Mouse (Mus musculus): ENCODE measurements at regions not wholly inside any gene's neighbourhood (a gene's known extent, or its start where the extent isn't known, plus 50 kb on each side); places are given as distances from the start of the nearest gene placed in this dataset.

DNA sequence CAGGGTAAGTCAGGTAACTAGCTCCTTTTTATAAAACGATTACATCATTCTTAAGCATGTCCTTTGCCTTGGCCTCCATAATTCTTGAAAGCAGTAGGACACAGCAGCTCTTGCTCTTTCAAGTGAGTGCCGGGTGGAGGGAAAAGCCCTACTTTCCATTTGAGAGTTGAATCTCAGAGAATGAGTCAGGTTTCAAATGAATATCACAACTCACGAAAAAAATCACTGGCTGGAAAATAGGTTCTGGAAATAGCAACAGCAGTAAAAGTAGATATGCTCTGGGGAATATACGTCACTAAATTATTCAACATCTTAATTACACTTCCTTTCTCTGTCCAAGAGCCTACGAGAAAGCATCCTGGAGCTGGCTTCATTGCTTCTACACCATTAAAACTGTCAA is 250.5 kb downstream of the Kcnc2 start:
- Histone ChIP-seq H3K9me3 (ENCODE audit: control insufficient read depth, low read length) (no peaks in the 10 kb centered on the region), H3K27ac (ENCODE audit: low read length) (no peak overlapping the region), H3K9ac (replicated peaks; ENCODE audit: low read depth, low read length) (no peak overlapping the region), H3K27me3 (replicated peaks; ENCODE audit: control insufficient read depth, insufficient read depth, low read length) (no peaks in the 10 kb centered on the region), H3K4me1 (replicated peaks; ENCODE audit: control insufficient read depth, insufficient read depth, low read length) (no peaks in the 10 kb centered on the region), H3K4me2 (ENCODE audit: low read length) (no peak overlapping the region), H3K4me3 (replicated peaks; ENCODE audit: low read length) (no peak overlapping the region), H3K36me3 (ENCODE audit: control insufficient read depth, insufficient read depth) (no peaks in the 10 kb centered on the region)
- no peak for ATAC-seq
- WGBS, result 80% methylated on average over 5 of the region's 5 CpGs

DNA sequence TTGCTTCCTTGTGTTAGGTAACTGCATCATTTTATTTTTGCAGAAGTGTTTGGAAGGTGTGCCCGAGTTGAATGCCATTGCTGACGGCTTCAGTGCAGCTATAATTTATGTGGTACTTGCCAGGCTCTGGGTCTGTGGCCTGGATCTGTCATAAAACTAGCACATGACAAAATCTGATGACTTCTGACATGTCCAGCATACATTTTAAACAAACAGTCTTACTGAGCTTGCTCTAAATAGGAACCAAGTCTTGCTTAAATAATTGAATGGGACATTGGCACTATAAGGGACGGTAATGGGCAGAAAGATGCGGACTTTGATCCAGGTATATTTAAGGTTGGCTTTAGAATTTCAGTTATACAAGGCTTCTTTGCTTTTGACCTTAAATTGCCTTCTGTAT is 272.1 kb downstream of the Kcnc2 start:
- H3K4me2 ChIP-seq (ENCODE audit: low read length), result no peak overlapping the region
- no peaks in the 10 kb centered on the region for H3K9me3 ChIP-seq (ENCODE audit: control insufficient read depth, low read length)
- no peak overlapping the region for H3K27ac ChIP-seq (ENCODE audit: low read length)
- WGBS, result 85% methylated on average over 4 of the region's 4 CpGs
- no peaks in the 10 kb centered on the region for H3K4me1 ChIP-seq (replicated peaks; ENCODE audit: control insufficient read depth, insufficient read depth, low read length)
- H3K4me3 ChIP-seq (replicated peaks; ENCODE audit: low read length), result no peak overlapping the region
- H3K36me3 ChIP-seq (ENCODE audit: control insufficient read depth, insufficient read depth), result no peaks in the 10 kb centered on the region
- ATAC-seq, result no peak
- no peak overlapping the region for H3K9ac ChIP-seq (replicated peaks; ENCODE audit: low read depth, low read length)
- no peaks in the 10 kb centered on the region for H3K27me3 ChIP-seq (replicated peaks; ENCODE audit: control insufficient read depth, insufficient read depth, low read length)

DNA sequence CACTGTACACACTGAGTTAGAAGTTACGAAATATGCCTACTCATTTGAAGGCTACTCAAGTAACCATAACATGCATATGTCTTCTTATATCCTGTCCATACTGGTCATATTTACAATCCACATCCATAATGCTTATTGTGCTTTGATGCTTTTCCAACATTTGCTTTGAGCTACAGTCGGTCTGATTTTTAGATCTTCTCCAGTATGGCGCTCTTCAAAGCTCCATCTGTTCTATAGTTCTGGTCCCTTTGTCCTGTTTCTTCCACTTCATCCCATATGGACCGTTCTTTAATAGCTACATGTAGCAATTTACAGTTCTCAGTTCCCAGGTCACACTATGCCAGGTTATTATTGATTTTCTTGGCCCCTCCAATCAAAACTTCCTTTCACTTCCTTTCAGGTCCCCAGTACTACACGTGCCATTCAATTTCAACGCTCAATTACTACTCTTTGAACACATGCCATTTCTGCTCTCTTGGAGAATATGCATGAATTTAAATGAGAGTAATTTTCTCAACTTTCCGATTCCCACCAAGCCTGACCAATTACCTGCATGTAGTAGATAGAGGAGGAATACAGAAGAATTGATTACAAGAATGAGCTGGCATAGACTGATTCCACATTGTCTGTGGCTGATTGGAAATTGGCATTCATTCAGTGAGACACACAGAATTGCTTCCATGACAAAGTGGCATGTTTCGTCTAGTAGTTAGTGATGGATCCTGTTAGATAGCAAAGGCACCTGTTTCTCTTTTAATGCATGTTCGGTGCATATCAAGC is 301.0 kb downstream of the Kcnc2 start:
- 38% methylated on average over 9 of the region's 9 CpGs for WGBS
- H3K27ac ChIP-seq (ENCODE audit: low read length), result peak overlapping the region; percentile 80
- no peak overlapping the region for H3K9ac ChIP-seq (replicated peaks; ENCODE audit: low read depth, low read length)
- no peak overlapping the region for H3K4me2 ChIP-seq (ENCODE audit: low read length)
- ATAC-seq, result peak; percentile 89
- H3K36me3 ChIP-seq (ENCODE audit: control insufficient read depth, insufficient read depth), result no peaks in the 10 kb centered on the region
- peaks cover 10% of the 10 kb centered on the region for H3K4me1 ChIP-seq (replicated peaks; ENCODE audit: control insufficient read depth, insufficient read depth, low read length)
- no peak overlapping the region for H3K4me3 ChIP-seq (replicated peaks; ENCODE audit: low read length)
- H3K27me3 ChIP-seq (replicated peaks; ENCODE audit: control insufficient read depth, insufficient read depth, low read length), result no peaks in the 10 kb centered on the region
- H3K9me3 ChIP-seq (ENCODE audit: control insufficient read depth, low read length), result no peaks in the 10 kb centered on the region

DNA sequence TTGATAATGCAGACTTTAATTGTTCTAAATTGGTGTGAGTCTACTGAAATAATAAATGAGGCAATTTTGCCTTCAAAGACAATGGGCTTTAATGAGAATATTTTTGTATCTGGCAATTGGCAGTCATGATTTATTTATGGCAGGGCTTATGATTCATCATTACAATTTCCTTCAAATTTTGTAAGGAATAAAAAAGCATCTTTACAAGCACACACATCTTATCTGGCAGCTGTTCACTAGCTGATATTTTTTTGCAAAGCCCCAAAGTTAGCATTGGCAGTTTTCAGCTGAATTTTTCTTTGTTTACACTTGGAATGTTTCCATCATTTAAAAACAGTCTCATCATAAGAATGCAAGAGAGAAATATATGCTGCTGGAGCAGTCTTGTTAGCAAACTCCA is 301.6 kb downstream of the Kcnc2 start:
- H3K9me3 ChIP-seq (ENCODE audit: control insufficient read depth, low read length), result no peaks in the 10 kb centered on the region
- peak overlapping the region; percentile 80 for H3K27ac ChIP-seq (ENCODE audit: low read length)
- no peak overlapping the region for H3K4me3 ChIP-seq (replicated peaks; ENCODE audit: low read length)
- no peak overlapping the region for H3K4me2 ChIP-seq (ENCODE audit: low read length)
- no peak overlapping the region for H3K9ac ChIP-seq (replicated peaks; ENCODE audit: low read depth, low read length)
- peaks cover 10% of the 10 kb centered on the region for H3K4me1 ChIP-seq (replicated peaks; ENCODE audit: control insufficient read depth, insufficient read depth, low read length)
- no peaks in the 10 kb centered on the region for H3K36me3 ChIP-seq (ENCODE audit: control insufficient read depth, insufficient read depth)
- H3K27me3 ChIP-seq (replicated peaks; ENCODE audit: control insufficient read depth, insufficient read depth, low read length), result no peaks in the 10 kb centered on the region
- ATAC-seq, result peak; percentile 51

DNA sequence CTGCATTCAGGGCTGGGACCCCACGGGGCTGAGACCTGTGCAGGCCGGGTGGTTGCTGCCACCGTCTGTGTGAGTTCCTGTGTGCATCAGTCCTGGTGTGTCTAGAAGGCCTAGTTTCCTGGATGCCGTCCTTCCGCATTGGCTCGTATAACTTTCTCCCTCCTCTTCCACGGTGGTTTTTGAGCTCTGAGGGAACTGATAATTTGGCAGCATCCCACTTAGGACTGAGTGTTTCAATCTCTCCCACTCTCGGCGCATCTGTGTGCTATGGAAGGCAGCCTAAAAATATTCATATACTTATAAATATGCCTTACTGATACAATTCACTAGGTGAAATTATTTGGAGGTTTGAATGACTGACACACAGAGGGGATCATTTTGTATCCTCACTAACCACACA is 314.0 kb downstream of the Kcnc2 start:
- WGBS, result 73% methylated on average over 9 of the region's 9 CpGs
- no peak overlapping the region for H3K4me3 ChIP-seq (replicated peaks; ENCODE audit: low read length)
- H3K36me3 ChIP-seq (ENCODE audit: control insufficient read depth, insufficient read depth), result no peaks in the 10 kb centered on the region
- H3K4me2 ChIP-seq (ENCODE audit: low read length), result no peak overlapping the region
- no peaks in the 10 kb centered on the region for H3K9me3 ChIP-seq (ENCODE audit: control insufficient read depth, low read length)
- no peak for ATAC-seq
- no peak overlapping the region for H3K27ac ChIP-seq (ENCODE audit: low read length)
- no peaks in the 10 kb centered on the region for H3K4me1 ChIP-seq (replicated peaks; ENCODE audit: control insufficient read depth, insufficient read depth, low read length)
- no peaks in the 10 kb centered on the region for H3K27me3 ChIP-seq (replicated peaks; ENCODE audit: control insufficient read depth, insufficient read depth, low read length)
- no peak overlapping the region for H3K9ac ChIP-seq (replicated peaks; ENCODE audit: low read depth, low read length)

DNA sequence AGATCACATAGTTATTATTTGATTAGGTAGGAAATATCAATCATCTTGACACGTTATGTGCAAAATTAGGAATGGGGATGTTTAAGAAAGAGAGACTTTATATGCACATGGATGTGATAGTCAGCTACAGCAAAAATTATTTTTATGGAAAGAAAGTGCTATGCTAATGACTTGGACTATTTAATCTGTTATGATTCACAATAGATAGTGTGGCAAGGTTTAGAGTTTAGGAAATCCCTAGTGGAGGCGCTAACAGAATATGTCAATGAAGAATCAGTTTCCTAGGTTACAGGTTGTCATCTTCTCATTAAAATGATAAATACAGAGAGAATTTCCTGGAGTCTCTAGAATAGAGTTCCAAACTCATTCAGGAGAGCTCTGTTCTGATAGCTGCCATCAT is 323.4 kb downstream of the Kcnc2 start:
- Histone ChIP-seq H3K27ac (ENCODE audit: low read length) (no peak overlapping the region), H3K9ac (replicated peaks; ENCODE audit: low read depth, low read length) (no peak overlapping the region), H3K4me2 (ENCODE audit: low read length) (no peak overlapping the region), H3K4me3 (replicated peaks; ENCODE audit: low read length) (no peak overlapping the region), H3K4me1 (replicated peaks; ENCODE audit: control insufficient read depth, insufficient read depth, low read length) (no peaks in the 10 kb centered on the region), H3K9me3 (ENCODE audit: control insufficient read depth, low read length) (no peaks in the 10 kb centered on the region), H3K27me3 (replicated peaks; ENCODE audit: control insufficient read depth, insufficient read depth, low read length) (no peaks in the 10 kb centered on the region), H3K36me3 (ENCODE audit: control insufficient read depth, insufficient read depth) (no peaks in the 10 kb centered on the region)
- 83% methylated on average over 2 of the region's 2 CpGs for WGBS
- no peak for ATAC-seq

DNA sequence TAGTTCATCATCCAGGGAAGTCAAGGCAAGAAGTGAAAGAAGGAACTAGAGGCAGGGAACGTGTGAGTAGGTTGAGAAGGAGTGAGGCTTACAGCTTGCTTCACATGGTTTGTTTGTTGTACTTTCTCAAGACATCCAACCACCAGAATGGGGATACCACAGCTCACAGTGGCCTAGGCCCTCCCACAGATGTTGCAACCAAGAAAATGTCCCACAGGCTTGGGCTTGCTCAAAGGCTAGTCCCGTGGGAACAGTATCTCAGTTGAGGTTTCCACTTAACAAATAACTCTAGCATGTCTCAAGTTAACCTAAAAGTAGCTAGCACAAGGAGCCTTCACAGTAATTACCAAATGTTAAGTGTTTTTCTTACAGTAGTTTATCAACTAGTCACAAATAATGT is 323.2 kb downstream of the Atxn7l3b start:
- 83% methylated on average over 2 of the region's 2 CpGs for WGBS
- Histone ChIP-seq H3K27ac (ENCODE audit: low read length) (no peak overlapping the region), H3K4me2 (ENCODE audit: low read length) (no peak overlapping the region), H3K9me3 (ENCODE audit: control insufficient read depth, low read length) (no peaks in the 10 kb centered on the region), H3K36me3 (ENCODE audit: control insufficient read depth, insufficient read depth) (no peaks in the 10 kb centered on the region), H3K9ac (replicated peaks; ENCODE audit: low read depth, low read length) (no peak overlapping the region), H3K4me1 (replicated peaks; ENCODE audit: control insufficient read depth, insufficient read depth, low read length) (no peaks in the 10 kb centered on the region), H3K27me3 (replicated peaks; ENCODE audit: control insufficient read depth, insufficient read depth, low read length) (no peaks in the 10 kb centered on the region), H3K4me3 (replicated peaks; ENCODE audit: low read length) (no peak overlapping the region)
- ATAC-seq, result no peak

DNA sequence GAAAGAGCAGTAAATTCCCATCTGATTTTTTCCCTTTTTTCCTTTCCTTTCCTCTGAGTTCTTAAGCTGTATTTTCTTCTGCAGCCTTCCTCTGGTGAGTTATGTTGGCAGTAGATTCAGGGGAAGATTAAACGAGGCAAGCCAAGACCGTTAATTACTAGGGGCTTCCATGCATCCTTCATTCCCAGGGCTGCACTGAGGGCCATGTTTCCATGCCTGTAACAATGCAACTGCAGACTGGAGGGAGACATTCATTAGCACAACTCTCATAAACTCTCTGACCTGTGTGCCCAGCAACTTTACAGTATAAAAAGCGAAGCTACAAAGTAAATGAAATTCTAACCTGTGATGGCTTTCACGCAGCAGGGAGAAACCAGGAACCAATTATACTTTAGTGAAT is 321.2 kb downstream of the Atxn7l3b start:
- Histone ChIP-seq H3K9me3 (ENCODE audit: control insufficient read depth, low read length) (no peaks in the 10 kb centered on the region), H3K27me3 (replicated peaks; ENCODE audit: control insufficient read depth, insufficient read depth, low read length) (no peaks in the 10 kb centered on the region), H3K4me1 (replicated peaks; ENCODE audit: control insufficient read depth, insufficient read depth, low read length) (no peaks in the 10 kb centered on the region), H3K36me3 (ENCODE audit: control insufficient read depth, insufficient read depth) (no peaks in the 10 kb centered on the region), H3K4me3 (replicated peaks; ENCODE audit: low read length) (no peak overlapping the region), H3K27ac (ENCODE audit: low read length) (no peak overlapping the region), H3K9ac (replicated peaks; ENCODE audit: low read depth, low read length) (no peak overlapping the region), H3K4me2 (ENCODE audit: low read length) (no peak overlapping the region)
- 44% methylated on average over 4 of the region's 4 CpGs for WGBS
- ATAC-seq, result no peak

DNA sequence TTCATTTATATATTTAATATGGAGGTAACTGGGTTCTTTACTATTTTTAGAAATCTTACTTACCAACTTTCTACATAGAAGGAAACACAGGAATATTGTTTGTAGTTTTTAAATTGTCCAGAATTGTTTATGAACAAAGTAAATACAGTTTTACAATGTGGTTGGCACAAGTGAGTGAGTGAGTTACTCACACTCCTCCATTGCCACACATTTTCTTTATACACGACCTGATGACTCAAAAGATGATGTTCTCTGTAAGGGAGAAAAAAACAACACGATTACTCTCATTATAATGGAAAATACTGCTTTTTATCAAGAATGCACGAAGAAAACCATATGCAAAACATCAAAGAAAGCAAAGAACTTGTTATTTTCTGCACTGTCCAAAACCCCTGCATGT is 317.1 kb downstream of the Atxn7l3b start:
- no peaks in the 10 kb centered on the region for H3K36me3 ChIP-seq (ENCODE audit: control insufficient read depth, insufficient read depth)
- 61% methylated on average over 3 of the region's 3 CpGs for WGBS
- no peaks in the 10 kb centered on the region for H3K4me1 ChIP-seq (replicated peaks; ENCODE audit: control insufficient read depth, insufficient read depth, low read length)
- ATAC-seq, result no peak
- no peak overlapping the region for H3K4me3 ChIP-seq (replicated peaks; ENCODE audit: low read length)
- no peaks in the 10 kb centered on the region for H3K27me3 ChIP-seq (replicated peaks; ENCODE audit: control insufficient read depth, insufficient read depth, low read length)
- no peak overlapping the region for H3K9ac ChIP-seq (replicated peaks; ENCODE audit: low read depth, low read length)
- H3K9me3 ChIP-seq (ENCODE audit: control insufficient read depth, low read length), result no peaks in the 10 kb centered on the region
- no peak overlapping the region for H3K4me2 ChIP-seq (ENCODE audit: low read length)
- H3K27ac ChIP-seq (ENCODE audit: low read length), result no peak overlapping the region

DNA sequence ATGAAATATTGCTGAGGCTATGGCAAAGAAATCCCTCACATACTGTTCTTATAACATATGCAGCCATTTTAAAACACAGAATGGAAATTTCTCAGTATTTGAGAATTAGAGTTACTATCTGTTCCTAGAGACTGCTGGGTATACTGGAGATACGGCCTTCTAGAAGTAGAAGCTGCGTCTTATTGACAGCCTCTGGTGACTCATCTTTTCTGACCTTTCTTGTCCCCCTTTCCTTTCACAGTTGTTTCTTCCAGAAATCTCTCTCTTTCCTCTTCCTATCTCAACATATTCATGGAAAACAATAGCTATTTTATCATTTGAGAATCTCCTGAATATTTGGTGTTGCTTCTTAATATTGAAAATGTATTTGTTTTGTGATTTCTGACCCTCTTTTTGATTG is 315.1 kb downstream of the Atxn7l3b start:
- 94% methylated on average over 2 of the region's 2 CpGs for WGBS
- H3K9ac ChIP-seq (replicated peaks; ENCODE audit: low read depth, low read length), result no peak overlapping the region
- H3K4me2 ChIP-seq (ENCODE audit: low read length), result no peak overlapping the region
- no peak for ATAC-seq
- H3K27ac ChIP-seq (ENCODE audit: low read length), result no peak overlapping the region
- no peaks in the 10 kb centered on the region for H3K9me3 ChIP-seq (ENCODE audit: control insufficient read depth, low read length)
- no peaks in the 10 kb centered on the region for H3K36me3 ChIP-seq (ENCODE audit: control insufficient read depth, insufficient read depth)
- no peaks in the 10 kb centered on the region for H3K27me3 ChIP-seq (replicated peaks; ENCODE audit: control insufficient read depth, insufficient read depth, low read length)
- no peak overlapping the region for H3K4me3 ChIP-seq (replicated peaks; ENCODE audit: low read length)
- H3K4me1 ChIP-seq (replicated peaks; ENCODE audit: control insufficient read depth, insufficient read depth, low read length), result no peaks in the 10 kb centered on the region

All from forebrain, embryonic 16.5 days (tissue).